Mouse (Mus musculus): ENCODE data around the gene Capn5. TPM values are rescaled to one million over a fixed set of nuclear protein-coding genes. Genes with fewer than 3 reads are reported as not detected.

Gene Capn5
- total and polyA plus RNA-seq, 3 experiments = 0.26 to 0.55 (median 0.27) TPM

DNA sequence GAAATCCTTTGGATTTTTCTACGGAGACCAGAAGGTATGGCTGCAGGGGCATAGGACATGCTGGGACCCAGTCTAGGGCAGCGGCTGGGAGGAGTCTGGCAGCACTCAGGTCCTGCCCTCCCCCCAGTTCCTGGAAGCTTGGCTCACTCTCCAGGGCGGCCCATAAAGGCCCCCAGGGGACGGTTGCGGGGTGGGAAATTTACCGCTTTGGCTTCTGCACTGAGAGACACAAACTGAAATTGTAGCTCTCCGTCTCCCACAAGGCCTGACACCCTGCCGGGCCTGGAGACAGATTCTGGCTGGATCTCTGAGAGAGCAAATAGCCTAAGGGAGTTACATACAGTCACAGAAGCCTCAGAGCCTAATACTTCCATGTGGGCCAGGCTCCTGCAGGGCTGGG lies 25.7 kb downstream of the Capn5 start:
- dilution Hi-C loops (cut with MboI; ENCODE audit: extremely low pct_ligation_motif_present, extremely low pct_unique_long_range_greater_than_20kb, low sequenced_read_pairs) = no loop called here
- Histone ChIP-seq H3K9ac (ENCODE audit: insufficient read depth, low read depth) (no peak overlapping the region), H3K4me3 (replicated peaks in 1 of 3; ENCODE audit: low read depth in 2 of 3, low read length in 2 of 3, poor library complexity in 1 of 3) (no peak overlapping the region), H3K79me2 (replicated peaks; ENCODE audit: control insufficient read depth, extremely low read depth, insufficient read depth, poor library complexity, severe bottlenecking) (no peaks in the 10 kb centered on the region), H3K27ac (ENCODE audit: insufficient read depth, low read depth) (no peak overlapping the region), H3K9me3 (replicated peaks; ENCODE audit: low read length) (no peaks in the 10 kb centered on the region), H3K4me1 (ENCODE audit: control insufficient read depth in 1 of 2, insufficient read depth in 2 of 2) (peaks cover under 1 to 23% of the 10 kb centered on the region in 2 experiments; a peak in 3 of 4 replicates), H3K27me3 (replicated peaks) (peaks cover 10% of the 10 kb centered on the region), H3K36me3 (replicated peaks in 1 of 2; ENCODE audit: control insufficient read depth in 1 of 2, insufficient read depth in 1 of 2, low read length in 1 of 2) (no peaks in the 10 kb centered on the region), H3K4me2 (ENCODE audit: insufficient read depth, low read depth, poor library complexity, severe bottlenecking) (no peak overlapping the region)
- no peak for TF ChIP-seq JUN (IDR thresholded peaks at IDR 0.05; ENCODE audit: insufficient read depth, low read depth, low read length)
- TF ChIP-seq ZKSCAN1 (IDR thresholded peaks at IDR 0.05; ENCODE audit: borderline replicate concordance, low read depth, low read length) = no peak
- no peak for TF ChIP-seq SMC3 (IDR thresholded peaks at IDR 0.05; ENCODE audit: low read depth, low read length)
- no peak for TF ChIP-seq POLR2A (IDR thresholded peaks at IDR 0.05; ENCODE audit: low read depth, low read length)
- no peak for TF ChIP-seq MEF2A (IDR thresholded peaks at IDR 0.05; ENCODE audit: borderline replicate concordance, low read depth, low read length)
- TF ChIP-seq RCOR1 (conservative IDR thresholded peaks at IDR 0.05; ENCODE audit: low read depth, low read length) = no peak
- TF ChIP-seq BHLHE40 (IDR thresholded peaks at IDR 0.05; ENCODE audit: low read depth, low read length) = no peak
- no peak for TF ChIP-seq NRF1 (IDR thresholded peaks at IDR 0.05; ENCODE audit: low read depth, low read length)
- no peak for TF ChIP-seq E2F4 (IDR thresholded peaks at IDR 0.05; ENCODE audit: insufficient replicate concordance, low read depth, low read length)
- no peak for TF ChIP-seq KAT2A (IDR thresholded peaks at IDR 0.05; ENCODE audit: insufficient replicate concordance, low read length)
- no peak for TF ChIP-seq MAX (IDR thresholded peaks at IDR 0.05; ENCODE audit: low read length)
- in situ Hi-C loops (cut with MboI; ENCODE audit: low pct_ligation_motif_present, low pct_unique_long_range_greater_than_20kb, low sequenced_read_pairs) = loop anchor here (25.0 kb wide), 1 partner anchor 285 kb away; the partner anchor contains the start of gene Gucy2d
- DNase-seq (ENCODE audit: extremely low read depth) = no peak

GRCm38 (mm10) chr7:98150525-98150924 lies 27.5 kb downstream of the Capn5 start:
- Histone ChIP-seq H3K4me2 (ENCODE audit: insufficient read depth, low read depth, poor library complexity, severe bottlenecking) (no peak overlapping the region), H3K4me3 (replicated peaks in 1 of 3; ENCODE audit: low read depth in 2 of 3, low read length in 2 of 3, poor library complexity in 1 of 3) (no peak overlapping the region), H3K9me3 (replicated peaks; ENCODE audit: low read length) (no peaks in the 10 kb centered on the region), H3K27me3 (replicated peaks) (peaks cover 10% of the 10 kb centered on the region), H3K9ac (ENCODE audit: insufficient read depth, low read depth) (no peak overlapping the region), H3K27ac (ENCODE audit: insufficient read depth, low read depth) (no peak overlapping the region), H3K36me3 (replicated peaks in 1 of 2; ENCODE audit: control insufficient read depth in 1 of 2, insufficient read depth in 1 of 2, low read length in 1 of 2) (no peaks in the 10 kb centered on the region), H3K4me1 (ENCODE audit: control insufficient read depth in 1 of 2, insufficient read depth in 2 of 2) (peaks cover 9 to 14% of the 10 kb centered on the region in 2 experiments), H3K79me2 (replicated peaks; ENCODE audit: control insufficient read depth, extremely low read depth, insufficient read depth, poor library complexity, severe bottlenecking) (no peaks in the 10 kb centered on the region)
- in situ Hi-C loops (cut with MboI; ENCODE audit: low pct_ligation_motif_present, low pct_unique_long_range_greater_than_20kb, low sequenced_read_pairs) = loop anchor here (25.0 kb wide), 1 partner anchor 287 kb away; the partner anchor contains the start of gene Gucy2d
- no peak for TF ChIP-seq ZNF384 (IDR thresholded peaks at IDR 0.05; ENCODE audit: low read depth, low read length)
- TF ChIP-seq ZMIZ1 (IDR thresholded peaks at IDR 0.05; ENCODE audit: low read depth, low read length) = no peak
- TF ChIP-seq RAD21 (IDR thresholded peaks at IDR 0.05; ENCODE audit: low read depth, low read length) = peak; percentile 48
- TF ChIP-seq JUN (IDR thresholded peaks at IDR 0.05; ENCODE audit: insufficient read depth, low read depth, low read length) = no peak
- no peak for TF ChIP-seq BHLHE40 (IDR thresholded peaks at IDR 0.05; ENCODE audit: low read depth, low read length)
- TF ChIP-seq POLR2A (IDR thresholded peaks at IDR 0.05; ENCODE audit: low read depth, low read length) = no peak
- no peak; the same call in 1 of the 2 replicates for TF ChIP-seq SMC3 (IDR thresholded peaks at IDR 0.05; ENCODE audit: low read depth, low read length)
- TF ChIP-seq CTCF (conservative IDR thresholded peaks at IDR 0.05 in 1 of 2, IDR thresholded peaks at IDR 0.05 in 1 of 2; ENCODE audit: low read depth in 2 of 2, low read length in 2 of 2) = peak in 1 of 2 experiments; percentile 52; a peak in 2 of 4 replicates
- no peak for TF ChIP-seq MAX (IDR thresholded peaks at IDR 0.05; ENCODE audit: low read length)
- TF ChIP-seq NRF1 (IDR thresholded peaks at IDR 0.05; ENCODE audit: low read depth, low read length) = no peak
- dilution Hi-C loops (cut with MboI; ENCODE audit: extremely low pct_ligation_motif_present, extremely low pct_unique_long_range_greater_than_20kb, low sequenced_read_pairs) = no loop called here
- DNase-seq (ENCODE audit: extremely low read depth) = no peak

Measured in CH12.LX (cell line).